Mouse (Mus musculus) forebrain, embryonic 10.5 days (tissue): ENCODE data around the gene Vrk1. TPM values are rescaled to one million over a fixed set of nuclear protein-coding genes. Genes with fewer than 3 reads are reported as not detected.

ENCODE experiments used
- DNase-seq: peaks from one replicate; pipeline ENCODE4 v3.0.0-alpha.2; 2017; ENCODE audit warnings: low spot score; ENCODE audit errors: extremely low spot score
- H3K27ac ChIP-seq: fragments of 300-500 bp; sonication (generic); 2 replicates; pipeline ENCODE4 v1.5.1; 2016; ENCODE audit warnings: mild to moderate bottlenecking
- H3K27me3 ChIP-seq: fragments of 300-500 bp; sonication (generic); 2 replicates; pipeline ENCODE4 v1.6.1; 2016; ENCODE audit warnings: mild to moderate bottlenecking; ENCODE audit not compliant: poor library complexity, severe bottlenecking
- H3K36me3 ChIP-seq: fragments of 300-500 bp; sonication (generic); replicated peaks from 2 replicates; pipeline ENCODE4 v1.6.1; 2016; ENCODE audit warnings: mild to moderate bottlenecking, moderate library complexity
- H3K4me1 ChIP-seq: fragments of 300-500 bp; sonication (generic); 2 replicates; pipeline ENCODE4 v1.6.1; 2016
- H3K4me3 ChIP-seq: fragments of 300-500 bp; sonication (generic); 2 replicates; pipeline ENCODE4 v1.5.1; 2016; ENCODE audit warnings: mild to moderate bottlenecking, moderate library complexity
- H3K9me3 ChIP-seq: fragments of 300-500 bp; sonication (generic); 2 replicates; pipeline ENCODE4 v1.6.1; 2016; ENCODE audit warnings: mild to moderate bottlenecking, moderate library complexity
- WGBS: fragments of 180-500 bp; shearing (Covaris S2); methylation state at CpG from one replicate; pipeline ENCODE4 v1.1.7; 2016; 5-methylcytosine and 5-hydroxymethylcytosine counted together
- polyA plus RNA-seq: library from polyadenylated mRNA; unstranded; fragments of >200 nt; fragmentation: Nextera tagmentation; extraction: Ambion mirVana; gene quantifications from 2 replicates; pipeline ENCODE4 v1.2.1, GENCODE M21; 2016

Vrk1 gene
- polyA plus RNA-seq, 1 experiment from 2014 or later: 123 TPM

DNA sequence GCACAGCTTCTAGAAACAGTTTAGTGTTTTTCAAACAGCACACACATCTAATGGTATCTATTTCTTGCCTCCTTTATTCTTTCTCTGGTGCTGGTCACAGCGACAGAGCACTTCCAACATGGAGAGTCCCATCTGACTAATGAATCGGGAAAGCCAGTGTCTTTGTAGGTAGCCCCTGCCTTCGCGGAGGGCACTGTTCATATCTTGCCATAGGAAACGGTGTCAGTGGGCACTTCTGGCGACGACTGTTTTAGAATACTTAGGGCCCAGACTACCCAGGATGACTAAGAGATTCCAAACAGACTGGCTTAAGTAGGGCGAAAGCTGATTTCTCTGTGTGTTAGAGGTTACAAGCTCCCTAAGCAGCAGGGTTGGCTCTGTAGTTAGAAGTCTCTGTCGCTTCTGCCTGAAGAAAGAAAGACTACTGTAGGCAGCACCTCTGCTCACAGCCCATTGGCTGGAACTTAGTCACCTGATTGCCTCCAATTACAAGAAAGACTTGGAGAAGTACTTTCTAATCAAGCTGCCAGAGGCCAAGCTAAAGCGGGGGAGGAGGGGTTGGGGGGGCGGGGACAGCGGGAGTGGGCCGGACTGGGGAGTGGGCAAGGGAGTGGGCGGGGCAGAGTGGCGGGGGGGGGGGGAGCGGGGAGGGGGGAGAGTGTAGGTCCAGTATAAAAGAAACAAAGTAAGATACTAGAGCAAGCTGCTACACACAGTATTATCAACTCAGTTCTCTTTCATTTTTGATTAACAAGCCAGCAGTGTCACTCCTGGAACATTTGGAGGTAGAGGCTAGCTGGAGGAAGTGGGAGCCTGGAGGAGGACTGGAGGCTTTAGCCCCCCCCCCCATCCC lies 28.7 kb upstream of the Vrk1 start:
- DNase-seq: peak; percentile 27
- no peaks in the 10 kb centered on the region for H3K36me3 ChIP-seq
- no peaks in the 10 kb centered on the region for H3K27me3 ChIP-seq
- peaks cover 7% of the 10 kb centered on the region for H3K9me3 ChIP-seq
- WGBS: 29% methylated on average over 12 of the region's 16 CpGs
- peak overlapping the region; percentile 70 for H3K27ac ChIP-seq
- H3K4me3 ChIP-seq: peak overlapping the region; percentile 29
- peaks cover 15% of the 10 kb centered on the region for H3K4me1 ChIP-seq

DNA sequence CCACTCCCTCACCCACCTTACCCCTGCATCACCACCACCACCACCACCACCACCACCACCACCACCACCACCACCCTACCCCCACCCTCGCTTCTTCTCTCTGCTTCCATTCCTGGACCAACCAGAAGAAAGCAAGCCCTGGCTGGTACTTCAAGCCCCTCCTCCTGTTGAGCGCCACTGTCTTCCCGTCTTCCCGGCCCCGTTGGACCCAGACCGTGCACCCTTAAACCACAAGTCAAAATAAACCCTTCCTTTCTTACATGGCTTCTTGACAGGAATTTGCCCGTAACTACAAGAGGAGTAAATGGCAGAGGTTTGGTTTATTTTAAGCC lies 28.1 kb upstream of the Vrk1 start:
- H3K4me3 ChIP-seq: peak overlapping the region; percentile 29; the same call in 1 of the 2 replicates
- H3K27ac ChIP-seq: 0 out of 2 replicates have a peak overlapping the region, but pooled peaks have one; percentile 70
- H3K36me3 ChIP-seq: no peaks in the 10 kb centered on the region
- no peak for DNase-seq
- WGBS: 90% methylated on average over 7 of the region's 7 CpGs
- H3K4me1 ChIP-seq: peaks cover 20% of the 10 kb centered on the region
- no peaks in the 10 kb centered on the region for H3K27me3 ChIP-seq
- H3K9me3 ChIP-seq: peaks cover 7% of the 10 kb centered on the region

DNA sequence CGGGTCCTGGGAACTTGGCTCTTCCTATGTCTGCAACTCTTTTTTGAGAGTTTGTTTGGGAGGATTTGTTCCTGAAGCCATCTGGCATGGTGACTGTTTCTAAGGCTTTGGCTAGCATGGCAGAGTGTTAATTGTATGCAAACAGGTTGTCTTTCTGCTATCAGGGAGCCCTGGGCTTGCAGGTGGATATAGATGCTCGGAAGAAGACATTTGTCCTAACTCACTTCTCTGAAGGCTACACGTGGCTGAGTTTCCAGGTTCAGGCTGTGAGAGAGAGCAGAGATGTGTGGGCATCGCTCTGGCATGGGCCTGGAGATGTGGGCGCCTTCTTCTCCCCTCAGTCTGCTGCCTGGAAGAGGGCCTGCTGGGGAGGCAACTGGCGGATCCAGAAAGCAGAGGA lies 27.4 kb upstream of the Vrk1 start:
- no peaks in the 10 kb centered on the region for H3K27me3 ChIP-seq
- peaks cover 7% of the 10 kb centered on the region for H3K9me3 ChIP-seq
- no peaks in the 10 kb centered on the region for H3K36me3 ChIP-seq
- WGBS: 86% methylated on average over 6 of the region's 6 CpGs
- DNase-seq: no peak
- no peak overlapping the region for H3K4me3 ChIP-seq
- peaks cover 23% of the 10 kb centered on the region for H3K4me1 ChIP-seq
- H3K27ac ChIP-seq: no peak overlapping the region

DNA sequence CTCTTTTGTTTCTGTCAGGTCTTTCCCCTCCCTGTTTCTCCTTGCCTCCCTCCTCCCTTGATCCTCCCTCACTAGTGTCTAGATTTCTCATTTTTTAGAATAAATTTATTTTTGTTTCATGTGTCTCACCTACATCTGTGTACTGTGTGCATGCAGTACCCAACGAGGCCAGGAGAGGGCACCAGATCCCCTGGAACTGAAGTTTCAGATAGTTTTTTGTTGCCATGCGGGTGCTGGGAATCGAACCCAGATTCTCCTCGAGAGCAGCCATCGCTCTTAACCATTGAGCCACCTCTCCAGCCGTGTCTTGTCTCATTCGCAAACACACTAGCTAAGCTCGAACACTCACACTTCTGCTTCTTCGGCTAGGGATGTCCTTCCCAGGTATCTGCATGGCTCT lies 26.5 kb upstream of the Vrk1 start:
- H3K27me3 ChIP-seq: no peaks in the 10 kb centered on the region
- H3K36me3 ChIP-seq: no peaks in the 10 kb centered on the region
- H3K27ac ChIP-seq: no peak overlapping the region
- WGBS: 92% methylated on average over 9 of the region's 9 CpGs
- H3K9me3 ChIP-seq: peaks cover 7% of the 10 kb centered on the region
- H3K4me1 ChIP-seq: peaks cover 24% of the 10 kb centered on the region
- no peak for DNase-seq
- H3K4me3 ChIP-seq: no peak overlapping the region

DNA sequence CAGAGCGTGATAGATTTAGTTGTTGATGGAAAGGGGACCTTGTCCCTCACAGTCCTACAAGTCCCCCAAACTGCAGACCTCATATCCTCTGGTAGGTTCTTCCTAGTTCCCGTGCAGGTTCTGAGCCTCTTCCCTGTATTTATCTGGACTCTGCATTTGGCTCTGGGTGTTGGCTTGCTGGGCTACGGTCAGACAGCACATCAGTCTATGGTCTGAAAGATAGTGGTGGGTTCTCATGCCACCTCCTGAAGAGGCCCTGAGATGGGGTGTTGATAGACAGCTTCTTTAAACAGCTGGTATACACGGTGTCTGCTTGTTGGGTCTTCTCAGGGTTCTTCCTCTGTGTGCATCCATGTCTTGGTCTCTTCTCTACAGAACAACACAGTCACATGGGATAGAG lies 21.6 kb upstream of the Vrk1 start:
- Histone ChIP-seq H3K27me3 (no peaks in the 10 kb centered on the region), H3K27ac (no peak overlapping the region), H3K9me3 (peaks cover 4% of the 10 kb centered on the region), H3K36me3 (no peaks in the 10 kb centered on the region), H3K4me3 (no peak overlapping the region), H3K4me1 (peaks cover 22% of the 10 kb centered on the region)
- no peak for DNase-seq
- WGBS: 93% methylated on average over 4 of the region's 4 CpGs

DNA sequence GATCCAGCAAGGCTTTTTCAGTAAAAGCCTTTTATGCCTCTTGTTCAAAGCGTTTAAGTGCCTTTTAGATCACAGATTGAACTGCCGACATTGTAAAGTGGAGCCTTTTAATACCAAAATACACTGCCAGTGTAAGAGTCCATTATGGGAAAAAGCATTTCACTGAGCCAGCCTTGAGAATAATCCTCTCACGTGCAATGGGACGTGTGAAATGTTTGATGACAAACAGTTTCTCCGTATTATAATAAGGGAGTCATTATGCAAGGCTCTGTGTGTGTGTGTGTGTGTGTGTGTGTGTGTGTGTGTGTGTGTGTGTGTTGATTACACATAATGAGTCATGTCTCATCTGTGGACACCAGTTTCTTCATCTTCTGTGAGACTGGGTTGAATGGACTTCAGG lies 17.3 kb upstream of the Vrk1 start:
- no peaks in the 10 kb centered on the region for H3K9me3 ChIP-seq
- H3K4me3 ChIP-seq: no peak overlapping the region
- H3K4me1 ChIP-seq: peaks cover 10% of the 10 kb centered on the region; the same call in 1 of the 2 replicates
- no peaks in the 10 kb centered on the region for H3K36me3 ChIP-seq
- 82% methylated on average over 5 of the region's 5 CpGs for WGBS
- no peak for DNase-seq
- no peak overlapping the region for H3K27ac ChIP-seq
- H3K27me3 ChIP-seq: no peaks in the 10 kb centered on the region

DNA sequence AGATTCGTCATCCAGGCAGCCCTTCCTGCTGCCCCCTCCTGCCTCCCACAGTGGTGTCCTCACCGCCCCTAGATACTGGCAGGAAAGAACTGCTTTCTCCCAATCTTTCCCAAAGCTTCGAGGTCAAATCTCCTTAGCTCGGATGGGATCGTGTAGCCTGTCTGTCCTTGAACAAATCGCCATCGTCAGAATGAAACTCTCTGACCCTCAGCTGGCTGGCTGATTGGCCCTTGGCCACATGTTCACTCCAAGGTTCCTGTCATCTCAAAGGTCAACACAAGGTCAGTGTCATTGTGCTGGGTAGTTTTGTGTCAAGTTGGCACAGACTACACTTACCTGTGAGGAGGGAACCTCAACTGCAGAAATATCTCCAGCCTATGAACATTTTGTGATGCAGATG lies 16.7 kb upstream of the Vrk1 start:
- Histone ChIP-seq H3K27ac (no peak overlapping the region), H3K4me3 (no peak overlapping the region), H3K36me3 (no peaks in the 10 kb centered on the region), H3K9me3 (no peaks in the 10 kb centered on the region), H3K27me3 (no peaks in the 10 kb centered on the region), H3K4me1 (peaks cover 10% of the 10 kb centered on the region; the same call in 1 of the 2 replicates)
- no peak for DNase-seq
- 81% methylated on average over 7 of the region's 7 CpGs for WGBS

DNA sequence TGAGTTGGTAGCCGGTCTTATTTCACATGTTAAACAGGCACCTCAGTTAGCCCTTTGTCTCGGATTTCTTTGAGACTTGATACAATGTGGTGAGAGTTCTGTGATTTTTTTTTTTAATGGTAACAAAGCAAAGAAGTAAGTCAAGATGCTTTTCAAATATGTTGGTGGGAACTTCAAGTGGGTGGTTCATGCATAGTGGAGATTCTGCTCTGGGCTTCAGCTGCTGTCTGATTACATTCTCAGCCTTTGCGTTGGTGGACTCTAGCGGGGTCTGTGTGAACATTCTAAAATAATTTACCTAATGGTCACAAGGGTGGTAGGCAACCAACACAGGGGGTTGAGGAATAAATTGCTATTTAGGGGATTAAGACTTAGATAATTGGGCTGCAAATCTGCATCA lies 14.1 kb upstream of the Vrk1 start:
- H3K4me1 ChIP-seq: peaks cover 10% of the 10 kb centered on the region; the same call in 1 of the 2 replicates
- no peaks in the 10 kb centered on the region for H3K36me3 ChIP-seq
- H3K27ac ChIP-seq: no peak overlapping the region
- H3K27me3 ChIP-seq: no peaks in the 10 kb centered on the region
- no peak overlapping the region for H3K4me3 ChIP-seq
- H3K9me3 ChIP-seq: no peaks in the 10 kb centered on the region
- WGBS: 67% methylated on average over 4 of the region's 4 CpGs
- no peak for DNase-seq

DNA sequence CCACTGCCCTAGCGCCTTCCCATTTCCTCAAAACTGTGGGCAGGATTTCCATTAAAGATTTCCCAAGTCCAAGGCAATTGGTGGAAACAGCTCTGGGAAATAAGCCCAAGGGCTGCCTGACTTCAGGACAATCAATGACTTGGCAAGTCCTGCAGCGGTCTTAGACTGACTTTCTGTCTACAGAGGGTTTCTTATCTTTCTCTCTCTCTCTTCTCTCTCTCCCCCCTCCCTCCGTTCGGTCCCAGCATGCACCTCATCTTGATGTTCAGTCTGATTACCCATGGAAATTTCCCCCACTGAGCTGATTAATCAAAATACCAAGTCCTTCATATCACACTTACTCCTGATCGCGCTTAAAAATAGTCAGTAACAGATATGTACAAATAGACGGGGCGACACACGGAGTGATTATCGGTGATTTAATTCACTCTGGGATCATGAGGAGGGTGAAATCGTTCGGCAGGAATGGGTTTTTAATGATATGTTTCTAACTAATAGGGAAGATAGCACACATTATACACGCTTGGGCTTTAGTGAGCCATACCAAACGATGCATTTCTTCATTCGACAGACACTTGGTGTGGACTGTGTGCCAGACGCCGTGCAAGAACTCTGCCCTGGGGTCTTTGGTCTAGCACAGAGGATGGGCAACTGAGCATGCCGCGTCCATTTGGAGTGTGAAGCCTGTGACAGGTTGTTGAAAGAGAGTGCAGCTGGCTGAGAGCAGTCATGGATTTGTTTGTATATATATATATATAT lies 12.8 kb upstream of the Vrk1 start:
- H3K36me3 ChIP-seq: no peaks in the 10 kb centered on the region
- no peak overlapping the region for H3K27ac ChIP-seq
- no peaks in the 10 kb centered on the region for H3K27me3 ChIP-seq
- no peak overlapping the region for H3K4me3 ChIP-seq
- no peaks in the 10 kb centered on the region for H3K9me3 ChIP-seq
- peaks cover 10% of the 10 kb centered on the region; the same call in 1 of the 2 replicates for H3K4me1 ChIP-seq
- 92% methylated on average over 19 of the region's 19 CpGs for WGBS
- no peak for DNase-seq

DNA sequence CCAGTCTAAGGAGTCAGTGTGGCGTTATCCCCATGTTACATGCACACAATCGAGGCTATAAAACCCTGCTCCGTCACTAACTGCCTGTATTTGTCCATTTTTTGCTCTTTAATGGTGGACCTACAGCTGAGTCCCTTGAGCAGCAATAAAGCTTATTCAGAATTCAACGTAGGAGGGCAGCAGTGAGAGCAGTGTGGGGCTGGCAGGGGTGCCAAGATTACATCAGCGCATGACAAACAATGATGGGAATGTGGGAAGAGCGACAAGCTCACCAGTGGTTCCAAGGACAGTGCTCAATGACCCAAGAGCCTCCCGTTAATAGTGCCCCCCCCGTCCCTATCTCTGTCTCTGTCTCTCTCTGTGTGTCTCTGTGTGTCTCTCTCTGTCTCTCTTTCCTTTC lies 8.3 kb upstream of the Vrk1 start:
- no peak for DNase-seq
- WGBS: 77% methylated on average over 8 of the region's 8 CpGs

DNA sequence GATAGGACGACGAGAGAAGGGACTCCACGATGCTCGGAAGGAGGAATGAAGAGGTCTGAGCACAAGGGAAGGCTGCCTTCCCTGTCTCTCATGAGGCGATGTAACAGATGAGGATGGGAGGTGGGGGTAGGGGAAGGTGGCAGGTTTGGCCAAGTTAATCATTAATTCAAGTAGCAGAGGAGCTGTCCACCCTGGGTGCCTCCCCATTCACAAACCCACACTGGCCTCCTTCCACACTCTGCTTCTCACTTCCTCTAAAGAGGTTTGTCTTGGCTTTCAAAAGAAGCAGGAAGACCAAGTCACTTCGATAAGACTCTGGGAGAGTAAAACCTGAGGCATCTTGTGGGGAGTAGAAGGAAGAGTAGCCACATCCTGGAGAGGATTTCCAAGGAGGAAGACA lies 5.3 kb upstream of the Vrk1 start:
- whole genome bisulfite sequencing: 86% methylated on average over 6 of the region's 6 CpGs

More for the DNA sequence above, 8.3 kb upstream of the Vrk1 start:
- Histone ChIP-seq H3K27me3 (no peaks in the 10 kb centered on the region), H3K4me1 (no peaks in the 10 kb centered on the region), H3K27ac (no peak overlapping the region), H3K4me3 (no peak overlapping the region), H3K9me3 (no peaks in the 10 kb centered on the region), H3K36me3 (no peaks in the 10 kb centered on the region)

DNA sequence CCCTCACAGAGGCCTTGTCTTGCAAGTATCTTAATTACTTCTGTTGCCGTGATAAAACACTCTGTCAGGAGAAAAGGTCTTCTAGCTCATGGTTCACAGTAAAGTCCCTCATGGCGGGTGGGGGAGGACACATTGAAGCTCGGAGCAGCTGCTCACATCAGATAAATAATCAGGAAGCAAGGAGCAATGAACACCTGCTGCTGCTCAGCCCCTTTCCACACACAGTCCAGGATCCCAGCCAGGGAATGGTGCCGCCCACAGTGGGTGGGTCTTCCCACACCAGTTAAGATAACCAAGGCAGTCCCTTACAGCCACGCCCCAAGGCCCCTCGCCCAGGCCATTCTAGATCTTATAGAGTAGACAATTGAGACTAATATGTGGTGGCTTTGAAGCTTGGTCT lies 3.8 kb upstream of the Vrk1 start:
- DNase-seq: no peak
- Histone ChIP-seq H3K4me3 (no peak overlapping the region), H3K36me3 (no peaks in the 10 kb centered on the region), H3K4me1 (peaks cover 6% of the 10 kb centered on the region), H3K9me3 (no peaks in the 10 kb centered on the region), H3K27ac (no peak overlapping the region), H3K27me3 (no peaks in the 10 kb centered on the region)
- WGBS: 93% methylated on average over 6 of the region's 6 CpGs

More for the DNA sequence above, 5.3 kb upstream of the Vrk1 start:
- Histone ChIP-seq H3K4me1 (no peaks in the 10 kb centered on the region; the same call in 1 of the 2 replicates), H3K27me3 (no peaks in the 10 kb centered on the region), H3K4me3 (no peak overlapping the region), H3K27ac (no peak overlapping the region), H3K9me3 (no peaks in the 10 kb centered on the region), H3K36me3 (no peaks in the 10 kb centered on the region)
- no peak for DNase-seq
